Mouse (Mus musculus): ENCODE measurements at regions not wholly inside any gene's neighbourhood (a gene's known extent, or its start where the extent isn't known, plus 50 kb on each side); places are given as distances from the start of the nearest gene placed in this dataset.
A peak's percentile ranks its signal among the peaks of the same experiment; 100 is the strongest.
"Not testable (repeated sequence)": the region's sequence is repeated elsewhere in the genome, so short reads cannot be mapped to it uniquely, and the experiment has no call there.

DNA sequence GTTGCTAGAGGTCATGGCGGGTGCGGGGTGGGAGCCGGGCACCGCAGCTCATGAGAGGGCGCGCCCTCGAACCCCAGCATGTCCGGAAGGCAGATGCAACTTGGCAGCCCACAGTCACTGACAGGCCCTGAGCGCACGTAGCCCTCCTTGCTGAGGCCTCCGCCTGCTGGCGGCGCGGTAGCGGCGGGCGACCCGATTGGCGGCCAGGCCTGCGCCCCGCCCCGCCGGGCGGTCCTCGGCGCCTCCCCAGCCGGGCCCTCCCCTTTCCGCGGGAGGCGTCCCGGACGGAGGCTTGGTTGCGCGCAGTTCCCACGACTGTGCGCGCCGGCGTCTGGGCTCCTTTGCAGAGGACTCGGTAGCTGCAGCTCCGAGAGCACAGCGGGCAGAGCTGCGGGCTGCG is 301.9 kb downstream of the Hpcal1 start:
- H3K9me3 ChIP-seq (ENCODE audit: low read length); H3K36me3 ChIP-seq (ENCODE audit: insufficient read depth, low read length); H3K4me1 ChIP-seq (replicated peaks; ENCODE audit: low read depth, low read length); H3K27me3 ChIP-seq (ENCODE audit: insufficient read depth, low read length): not testable (repeated sequence)
- peak overlapping the region; percentile 83 for H3K4me3 ChIP-seq (replicated peaks; ENCODE audit: low read length)

DNA sequence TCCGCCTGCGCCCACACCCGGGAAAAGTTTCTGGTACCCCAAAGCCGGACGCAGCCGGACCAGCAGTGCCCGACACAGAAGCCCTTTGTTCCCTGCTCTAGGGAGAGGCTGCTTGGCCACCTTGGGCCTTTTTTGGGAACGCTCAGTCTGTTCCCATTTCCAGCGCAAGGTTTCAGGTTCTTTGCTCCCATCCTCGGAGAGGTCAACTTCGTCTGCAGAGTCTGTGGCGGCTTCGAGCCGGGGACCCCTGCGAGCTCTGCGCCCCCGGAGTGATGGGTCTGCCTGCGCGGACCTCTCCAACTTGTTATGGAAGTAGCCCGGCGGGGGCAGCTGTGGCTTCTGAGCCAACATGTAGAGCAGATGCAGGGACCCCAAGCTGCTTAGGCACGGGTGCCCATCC is 302.7 kb downstream of the Hpcal1 start:
- not testable (repeated sequence) for H3K4me1 ChIP-seq (replicated peaks; ENCODE audit: low read depth, low read length); H3K9me3 ChIP-seq (ENCODE audit: low read length); H3K36me3 ChIP-seq (ENCODE audit: insufficient read depth, low read length); H3K27me3 ChIP-seq (ENCODE audit: insufficient read depth, low read length)
- peak overlapping the region; percentile 83 for H3K4me3 ChIP-seq (replicated peaks; ENCODE audit: low read length)

Data from E14TG2a.4 (cell line).